Mouse (Mus musculus) adrenal gland, postnatal 10 days (tissue): Measurements from ENCODE around the gene Zfp760. TPM values are rescaled to one million over a fixed set of nuclear protein-coding genes. Genes with fewer than 3 reads are reported as not detected.
"Not testable (repeated sequence)": the region's sequence is repeated elsewhere in the genome, so short reads cannot be mapped to it uniquely, and the experiment has no call there.

Experiments
- DNase-seq: peaks from one replicate; pipeline ENCODE4 v3.0.0; 2021; ENCODE audit warnings: mixed read lengths
- long read RNA-seq, 2 experiments: library from polyadenylated mRNA; stranded (forward); transcript quantifications; one replicate each; pipeline ENCODE4 v2.0.0; 2021
- total RNA-seq, 2 experiments: library from RNA; stranded (reverse); gene quantifications; 2 replicates each; pipeline ENCODE4 v1.2.3; 2021

Gene Zfp760
- total RNA-seq, result 1 to 10 TPM; 4.7 to 8.3 TPM
- long read RNA-seq, experiment 1, partial matches to known transcripts, result 1 of 1 reads
- long read RNA-seq, experiment 1, other reads (novel, unspliced or antisense), result 0 of 1 reads
- long read RNA-seq, experiment 2, full-length matches to known transcripts, result 1 of 2 reads
- long read RNA-seq, experiment 2, partial matches to known transcripts, result 0 of 2 reads
- long read RNA-seq, experiment 2, other reads (novel, unspliced or antisense), result 1 of 2 reads

DNA sequence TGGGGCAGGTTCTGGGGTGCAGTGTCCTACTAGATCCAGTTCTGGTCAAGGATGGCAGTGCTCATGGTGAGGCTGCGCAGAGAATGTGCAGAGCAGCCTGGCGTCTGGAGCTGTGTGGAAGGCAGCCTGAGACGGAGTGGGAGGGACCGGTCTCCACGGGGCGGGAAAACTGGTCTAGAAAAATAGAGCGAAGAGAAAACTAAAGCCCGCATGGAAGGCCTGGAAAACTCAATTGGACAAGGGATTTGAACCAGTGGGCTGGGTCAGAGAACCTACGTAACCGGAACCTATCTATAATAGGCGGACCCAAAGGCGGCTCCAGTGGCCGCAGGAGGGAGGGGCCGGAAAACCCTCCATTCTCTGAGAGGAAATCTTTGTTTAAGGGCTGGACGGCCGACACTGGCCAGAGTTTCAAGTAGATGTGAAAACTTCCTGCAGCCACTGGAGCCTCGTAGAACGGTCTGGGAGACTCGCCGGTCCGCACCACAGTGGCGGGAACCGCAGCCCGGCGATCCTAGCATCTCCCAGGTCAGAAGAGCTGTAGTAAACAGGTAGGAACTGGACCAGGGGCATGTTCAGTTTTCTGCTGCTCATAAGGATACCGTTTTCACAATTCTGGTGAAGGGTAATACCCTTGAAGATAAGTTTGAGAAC is at the start of gene Zfp760:
Zfp760 (plus strand) TSS at position 399 of the 654 bp plus-strand sequence.
- DNase-seq, result peak; percentile 89

DNA sequence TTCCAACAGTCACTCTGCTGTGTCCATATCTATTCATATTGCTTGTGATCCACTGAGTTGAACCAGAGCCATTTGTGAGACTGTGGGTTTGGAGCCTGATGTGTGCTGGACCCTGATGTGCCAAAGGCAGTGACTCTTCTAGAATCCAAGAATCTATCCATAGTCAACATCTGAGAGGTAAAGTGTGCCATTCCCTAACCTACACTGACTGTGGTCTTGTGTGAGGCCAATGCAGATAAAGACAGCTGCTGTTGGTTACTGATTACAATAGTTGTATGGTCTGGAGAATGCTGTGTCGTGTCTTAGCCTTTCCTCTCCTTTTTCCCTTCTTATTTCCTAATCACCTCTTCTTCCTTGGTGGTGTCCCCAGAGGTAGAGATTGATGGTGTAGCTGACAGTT is 28.7 kb upstream of the Zfp760 start:
- DNase-seq, result not testable (repeated sequence)

DNA sequence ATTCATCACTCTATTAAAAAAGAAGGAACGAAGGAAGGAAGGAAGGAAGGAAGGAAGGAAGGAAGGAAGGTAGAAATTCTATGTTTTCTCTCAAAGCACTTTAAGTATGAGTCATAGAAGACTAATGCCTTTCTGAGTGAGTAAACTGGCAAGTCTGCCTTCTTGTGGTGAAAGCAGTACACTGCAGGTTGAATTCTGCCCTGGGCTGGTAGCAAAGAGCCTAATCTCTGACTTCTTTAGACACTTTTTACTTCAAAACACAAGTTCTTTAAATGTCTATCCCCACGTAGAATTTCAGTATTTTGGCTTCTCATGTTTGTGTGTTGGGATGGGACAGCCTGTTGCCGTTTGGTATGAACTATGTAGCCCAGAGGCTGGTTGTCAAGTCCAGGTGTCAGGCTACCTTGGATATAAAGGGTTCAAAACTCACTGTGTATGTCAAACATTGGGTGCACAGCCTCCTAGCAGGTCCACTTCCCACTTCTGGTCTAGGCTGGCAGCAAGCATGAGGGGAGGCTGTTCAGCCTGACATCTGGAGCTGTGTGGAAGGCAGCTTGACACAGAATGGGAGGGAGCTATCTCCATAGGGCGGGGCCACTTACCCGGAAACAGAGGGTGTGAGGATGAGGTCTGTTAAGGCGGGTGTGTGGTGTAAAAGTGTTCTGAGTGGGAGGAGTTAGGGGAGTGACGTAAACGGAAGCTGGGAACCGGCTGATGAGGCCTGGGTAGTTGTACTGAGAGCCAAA is 28.1 kb upstream of the Zfp760 start:
- DNase-seq, result peak; percentile 89

DNA sequence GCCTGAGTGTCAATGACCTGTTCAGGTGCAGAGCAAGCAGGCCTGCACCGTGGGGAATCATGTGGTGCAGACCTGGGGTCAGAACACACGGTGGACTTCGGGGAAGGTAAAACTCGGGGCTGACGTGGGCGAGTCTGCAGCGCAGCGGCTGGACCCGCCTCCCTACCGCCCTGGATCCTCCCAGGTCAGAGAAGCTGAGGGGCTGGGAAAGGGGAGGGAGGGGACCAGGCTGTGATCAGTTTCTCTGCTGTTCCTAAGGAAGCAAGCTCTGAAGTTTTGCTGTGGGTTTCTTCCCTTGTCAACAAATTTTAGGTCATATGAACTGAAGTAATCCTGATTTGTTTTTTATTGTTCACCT is 27.5 kb upstream of the Zfp760 start:
- not testable (repeated sequence) for DNase-seq

DNA sequence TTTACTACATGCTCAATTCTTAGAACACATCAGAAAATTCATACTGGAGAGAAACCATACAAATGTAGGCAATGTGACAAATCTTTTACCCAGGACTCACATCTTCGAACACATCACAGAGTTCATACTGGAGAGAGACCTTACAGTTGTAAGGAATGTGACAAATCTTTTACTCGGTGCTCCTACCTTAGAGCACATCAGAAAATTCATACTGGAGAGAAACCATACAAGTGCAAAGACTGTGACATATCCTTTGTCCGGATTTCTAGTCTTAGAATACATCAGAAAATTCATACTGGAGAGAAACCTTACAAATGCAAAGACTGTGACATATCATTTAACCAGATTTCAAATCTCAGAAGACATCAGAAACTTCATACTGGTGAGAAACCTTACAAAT is 16.0 kb upstream of the Zfp760 start, which contains the start of gene Gm10226:
Gm10226 (plus strand) TSS at position 301 of the 400 bp plus-strand sequence.
- DNase-seq, result no peak

DNA sequence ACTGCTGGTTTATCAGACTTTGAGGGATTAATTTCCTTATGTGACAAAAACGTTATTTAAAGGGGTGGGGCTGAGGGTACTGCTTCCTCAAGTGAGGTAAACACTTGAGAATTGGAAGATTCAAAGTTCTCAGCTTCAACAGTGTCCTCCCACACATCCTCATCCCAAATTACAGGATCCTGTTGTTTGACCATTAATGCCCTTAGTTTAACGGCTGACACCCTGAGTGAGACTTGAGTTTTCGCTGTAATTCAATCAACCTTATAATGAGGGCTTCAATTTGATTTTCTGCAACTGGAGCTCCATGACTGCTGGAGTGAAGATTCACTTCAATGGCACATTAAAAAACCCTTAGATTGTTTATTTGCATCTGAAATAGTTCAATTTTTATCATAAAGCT is 14.2 kb upstream of the Zfp760 start:
- DNase-seq, result no peak

DNA sequence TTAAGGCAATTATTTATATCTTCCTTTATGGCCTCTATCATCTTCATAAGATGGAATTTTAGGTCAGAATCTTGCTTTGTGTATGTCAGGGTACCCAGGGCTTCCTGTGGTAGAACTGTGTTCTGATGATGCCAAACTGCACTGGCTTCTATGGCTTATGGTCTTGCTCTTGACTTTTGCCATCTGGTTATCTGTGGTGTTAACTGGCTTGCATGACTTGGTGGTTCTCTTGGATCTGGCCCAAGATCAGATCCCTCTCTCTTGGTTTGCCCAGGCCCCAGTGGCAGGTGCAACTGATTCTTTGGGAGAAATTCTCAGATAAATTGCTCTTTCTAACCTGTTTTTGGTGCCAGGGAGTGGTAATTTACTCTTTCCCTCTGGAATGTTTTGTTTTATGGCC is 11.5 kb upstream of the Zfp760 start:
- DNase-seq, result no peak

DNA sequence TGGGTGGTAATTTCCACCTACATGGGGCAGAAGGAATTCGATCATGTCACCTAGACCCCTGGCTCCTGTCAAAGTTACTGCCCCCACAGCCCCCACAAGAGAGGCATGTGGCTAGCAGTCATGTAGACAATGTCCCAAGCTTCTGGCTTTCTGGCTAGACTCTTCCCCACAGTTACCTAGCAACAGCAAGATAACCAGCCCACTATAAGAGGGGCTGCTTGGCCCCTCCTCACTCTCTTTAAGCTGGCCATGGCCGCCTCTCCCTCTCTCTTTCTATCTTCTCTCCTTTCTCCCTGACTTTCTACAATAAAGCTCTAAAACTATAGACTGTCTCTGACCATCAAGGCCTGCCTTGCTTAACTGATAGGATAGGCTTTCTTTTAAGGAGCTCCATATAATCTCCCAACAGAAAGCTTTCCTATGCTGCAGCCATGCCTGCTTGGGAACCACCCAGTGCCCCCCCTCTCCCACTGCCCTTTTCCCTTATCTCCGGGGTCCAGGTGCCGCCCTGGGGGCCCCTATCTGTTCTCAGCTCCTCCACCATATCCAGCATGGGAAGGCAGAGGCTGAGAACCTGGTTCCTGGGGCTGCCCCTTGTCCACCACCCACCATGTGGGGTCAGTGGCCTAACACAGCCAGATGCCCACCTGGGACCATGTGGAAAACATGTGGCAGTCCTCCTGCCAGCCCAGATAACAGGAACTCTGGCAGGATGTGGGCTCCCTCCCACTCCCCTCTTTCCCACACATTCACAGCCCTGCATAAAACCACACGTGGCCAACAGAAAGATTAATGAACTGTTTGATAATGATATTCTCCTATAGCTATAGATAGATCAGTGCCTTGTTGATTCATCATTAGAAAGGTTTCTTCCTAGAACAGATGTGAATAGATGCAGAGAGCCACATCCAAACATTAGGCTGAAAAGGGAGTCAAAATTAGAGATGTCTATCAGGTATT is 5.0 kb upstream of the Zfp760 start:
- no peak for DNase-seq

DNA sequence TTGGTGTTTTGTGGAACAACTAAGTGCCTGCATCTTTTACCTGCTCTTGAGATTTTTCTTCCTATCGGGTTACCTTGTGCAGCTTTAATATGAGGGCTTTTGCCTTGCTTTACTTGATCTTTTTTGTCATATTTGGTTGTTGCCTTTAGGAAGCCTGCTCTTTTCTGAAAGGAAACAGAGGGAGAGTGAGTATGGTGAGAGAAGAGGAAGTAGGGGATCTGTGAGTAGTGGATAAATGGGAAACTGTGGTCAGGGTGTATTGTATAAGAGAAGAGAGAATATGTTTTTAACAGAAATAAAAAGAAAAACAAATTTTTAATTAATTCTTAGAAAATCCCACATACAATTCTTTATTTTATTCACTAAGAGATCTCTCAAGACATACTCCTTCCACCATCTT is 4.1 kb upstream of the Zfp760 start:
- no peak for DNase-seq

DNA sequence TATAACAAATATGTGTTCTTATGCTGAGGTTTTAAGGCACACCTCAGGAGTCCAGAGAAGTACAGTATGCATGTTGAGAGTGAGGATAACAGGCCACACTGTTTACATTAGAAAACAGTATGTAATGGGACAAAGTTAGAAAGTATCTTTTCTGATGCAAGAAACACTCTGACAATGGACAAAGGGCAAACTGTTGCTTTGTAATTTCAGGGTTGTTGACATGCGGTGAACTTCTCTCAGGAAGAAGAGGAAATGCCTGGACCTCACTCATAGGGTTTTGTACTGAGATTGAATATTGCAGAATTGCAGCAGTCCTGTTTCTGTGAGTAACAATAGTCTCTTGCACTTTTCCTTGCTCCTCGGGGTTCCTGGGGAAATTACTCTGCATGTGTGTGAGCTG is 860 bp downstream of the Zfp760 start:
- no peak for DNase-seq

DNA sequence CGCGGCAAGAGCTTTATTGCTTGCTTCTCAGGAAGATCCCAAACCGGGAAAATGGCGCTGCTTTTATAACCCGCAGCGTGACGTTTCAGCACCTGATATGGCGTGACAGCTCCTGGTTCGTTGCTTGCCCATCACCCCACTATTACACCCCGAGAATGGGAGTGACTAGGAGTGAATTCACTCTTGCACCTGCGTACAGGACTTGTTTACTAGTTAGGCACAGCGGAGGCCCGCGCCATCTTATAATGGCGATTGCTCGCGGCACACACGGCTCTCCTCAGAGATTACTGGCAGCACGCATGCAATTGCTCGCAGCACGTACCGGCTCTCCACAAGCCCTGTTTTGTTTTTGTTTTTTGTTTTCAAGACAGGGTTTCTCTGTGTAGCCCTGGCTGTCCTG is 23.0 kb downstream of the Zfp760 start, which contains the start of gene Zfp229:
Zfp229 (plus strand) TSS at position 301 of the 400 bp plus-strand sequence.
- DNase-seq, result not testable (repeated sequence)

DNA sequence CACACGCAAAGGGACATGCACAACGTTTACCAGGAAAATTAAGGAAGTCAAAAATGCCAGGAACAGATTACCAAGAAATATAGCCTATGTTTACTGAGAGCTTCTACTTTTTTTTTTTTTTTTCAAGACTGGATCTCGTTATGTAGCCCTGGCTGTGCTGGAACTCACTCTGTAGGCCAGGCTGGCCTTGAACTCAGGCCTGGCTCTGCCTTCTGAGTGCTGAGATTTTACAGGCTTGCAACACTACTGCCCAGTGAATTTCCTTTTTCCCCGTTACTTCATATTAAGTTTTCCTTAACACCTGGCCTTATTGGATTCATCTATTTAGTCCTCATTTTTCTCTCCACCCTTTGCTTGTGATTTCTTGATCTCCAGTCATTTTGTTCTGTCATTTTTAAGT is 25.5 kb downstream of the Zfp760 start:
- no peak for DNase-seq

DNA sequence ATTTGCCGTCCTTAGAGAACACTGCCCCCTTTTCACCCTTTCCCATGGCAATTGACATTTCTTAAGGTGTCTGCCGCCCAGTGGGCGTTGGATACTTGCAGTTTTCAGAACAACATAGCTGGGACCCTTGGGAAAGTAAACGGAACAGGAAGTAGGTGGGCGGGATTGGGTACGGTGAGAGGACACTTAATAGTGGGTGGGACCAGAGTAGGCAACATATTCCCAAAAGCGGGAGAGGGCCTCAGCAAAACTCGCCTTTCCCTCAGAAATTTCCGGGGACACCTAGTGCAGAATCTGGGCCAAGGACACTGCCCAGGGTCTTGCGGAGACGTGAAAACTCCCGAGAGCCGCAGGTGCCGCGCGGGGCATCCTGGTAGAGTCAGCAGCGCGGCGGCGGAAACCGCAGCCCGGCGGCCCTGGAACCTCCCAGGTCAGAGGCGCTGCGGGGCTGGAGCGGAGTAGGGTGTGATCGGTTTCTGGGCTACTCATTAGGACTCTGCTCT is 26.0 kb downstream of the Zfp760 start:
- peak; percentile 83 for DNase-seq

DNA sequence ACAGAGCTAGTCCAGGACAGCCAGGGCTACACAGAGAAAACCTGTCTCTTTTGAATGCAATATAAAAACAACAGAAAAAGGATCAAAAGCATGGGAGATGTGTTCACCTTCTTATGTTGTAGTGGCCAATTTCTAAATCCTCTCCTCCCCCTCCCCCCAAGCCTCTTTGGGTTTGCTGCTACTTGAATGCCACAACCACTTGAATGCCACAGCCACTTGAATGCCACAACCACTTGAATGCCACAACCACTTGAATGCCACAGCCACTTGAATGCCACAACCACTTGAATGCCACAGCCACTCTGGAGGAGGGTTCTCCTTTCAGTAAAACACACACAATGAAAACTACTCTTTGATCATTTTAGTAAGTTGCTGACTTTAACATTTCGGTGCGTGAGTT is 45.2 kb downstream of the Zfp760 start:
- no peak for DNase-seq

DNA sequence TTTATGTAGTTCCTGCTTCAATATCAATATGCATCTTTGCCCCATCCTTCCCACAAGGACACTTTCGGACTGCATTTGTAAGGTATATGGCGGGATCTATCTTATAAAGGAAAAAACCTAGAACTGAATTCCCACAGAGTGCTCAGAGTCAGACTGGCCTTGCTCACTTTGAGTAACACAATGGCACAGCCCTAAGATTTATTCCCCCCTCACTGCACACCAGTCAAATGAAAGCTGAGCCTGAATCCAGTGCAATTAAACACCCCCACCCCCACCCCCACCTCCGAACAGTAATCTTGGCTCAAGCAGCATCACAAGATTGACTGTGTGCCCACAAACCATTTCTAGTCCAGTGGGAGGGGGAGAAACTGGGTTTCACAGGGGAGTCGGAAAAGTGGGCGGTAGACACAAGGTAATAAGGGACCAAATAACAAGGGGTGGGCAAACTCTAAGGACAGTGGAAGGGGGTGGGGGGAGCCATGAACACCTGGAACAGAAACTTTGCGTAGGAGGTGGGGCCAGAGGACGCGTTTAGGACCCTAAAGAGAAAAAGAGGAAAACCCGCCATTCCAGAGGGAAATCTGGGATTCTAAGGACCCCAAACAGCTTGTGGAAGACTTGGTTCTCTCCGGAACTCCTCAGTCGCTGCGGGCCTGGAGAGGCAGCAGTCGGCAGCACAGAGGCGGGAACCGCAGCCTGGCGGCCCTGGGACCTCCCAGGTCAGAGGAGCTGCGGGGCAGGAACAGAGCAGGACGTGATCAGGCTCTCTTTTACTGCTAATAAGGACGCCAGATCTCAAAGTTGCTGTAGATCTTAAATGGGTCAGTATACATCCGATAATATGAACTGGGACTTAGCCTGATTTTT is 46.0 kb downstream of the Zfp760 start:
- DNase-seq, result peak; percentile 34

DNA sequence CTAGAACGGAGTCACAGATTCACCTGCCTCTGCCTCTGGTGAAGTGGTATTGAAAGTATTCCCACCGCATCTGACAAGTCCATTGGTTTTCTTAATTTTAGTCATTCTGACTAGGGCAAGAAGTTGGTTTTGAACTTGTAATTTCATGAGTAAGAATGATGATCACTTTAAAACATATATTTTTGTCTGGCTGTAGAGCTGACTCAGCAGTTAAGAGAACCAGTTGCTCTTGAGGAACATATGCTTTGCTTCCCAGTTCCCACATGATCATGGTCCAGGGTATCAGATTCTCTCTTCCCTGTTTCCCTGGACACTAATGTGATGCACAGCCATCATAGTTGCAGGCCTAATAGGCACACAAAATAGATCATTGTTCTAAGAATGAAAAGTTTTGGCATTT is 62.8 kb downstream of the Zfp760 start:
- no peak for DNase-seq
